Mouse (Mus musculus) midbrain, embryonic 15.5 days (tissue): ENCODE measurements around the gene Acat2. TPM values are rescaled to one million over a fixed set of nuclear protein-coding genes. Genes with fewer than 3 reads are reported as not detected.
"Not testable (repeated sequence)": the region's sequence is repeated elsewhere in the genome, so short reads cannot be mapped to it uniquely, and the experiment has no call there.

Experiments used
- ATAC-seq: fragments of 200-750 bp; cut with Nextera tagmentation; replicated peaks from 2 replicates; pipeline ENCODE4 v1.8.0; 2017; ENCODE audit warnings: moderate TSS enrichment
- H3K27ac ChIP-seq: fragments of 300-500 bp; sonication (generic); 2 replicates; pipeline ENCODE4 v1.5.1; 2015; ENCODE audit warnings: mild to moderate bottlenecking, inconsistent platforms
- H3K27me3 ChIP-seq: fragments of 300-500 bp; sonication (generic); replicated peaks from 2 replicates; pipeline ENCODE4 v1.6.1; 2015; ENCODE audit warnings: inconsistent platforms
- H3K36me3 ChIP-seq: fragments of 300-500 bp; sonication (generic); replicated peaks from 2 replicates; pipeline ENCODE4 v1.6.1; 2015; ENCODE audit warnings: inconsistent platforms
- H3K4me1 ChIP-seq: fragments of 300-500 bp; sonication (generic); 2 replicates; pipeline ENCODE4 v1.6.1; 2015; ENCODE audit warnings: inconsistent platforms
- H3K4me2 ChIP-seq: fragments of 300-500 bp; sonication (generic); 2 replicates; pipeline ENCODE4 v1.6.1; 2015; ENCODE audit warnings: inconsistent platforms, mild to moderate bottlenecking, moderate library complexity
- H3K4me3 ChIP-seq: fragments of 300-500 bp; sonication (generic); 2 replicates; pipeline ENCODE4 v1.5.1; 2015; ENCODE audit warnings: mild to moderate bottlenecking, inconsistent platforms
- H3K9ac ChIP-seq: fragments of 300-500 bp; sonication (generic); 2 replicates; pipeline ENCODE4 v1.6.1; 2015; ENCODE audit warnings: mild to moderate bottlenecking, inconsistent platforms
- H3K9me3 ChIP-seq: fragments of 300-500 bp; sonication (generic); 2 replicates; pipeline ENCODE4 v1.6.1; 2016; ENCODE audit warnings: inconsistent platforms
- WGBS: fragments of 180-500 bp; shearing (Covaris S2); methylation state at CpG from one replicate; pipeline ENCODE4 v1.1.7; 2015; ENCODE audit warnings: mixed read lengths; 5-methylcytosine and 5-hydroxymethylcytosine counted together
- polyA plus RNA-seq: library from polyadenylated mRNA; unstranded; fragments of >200 nt; fragmentation: Nextera tagmentation; extraction: Ambion mirVana; gene quantifications from 2 replicates; pipeline ENCODE4 v1.2.1, GENCODE M21; 2015

Gene Acat2
- polyA plus RNA-seq, 1 experiment from 2014 or later = 346 TPM

DNA sequence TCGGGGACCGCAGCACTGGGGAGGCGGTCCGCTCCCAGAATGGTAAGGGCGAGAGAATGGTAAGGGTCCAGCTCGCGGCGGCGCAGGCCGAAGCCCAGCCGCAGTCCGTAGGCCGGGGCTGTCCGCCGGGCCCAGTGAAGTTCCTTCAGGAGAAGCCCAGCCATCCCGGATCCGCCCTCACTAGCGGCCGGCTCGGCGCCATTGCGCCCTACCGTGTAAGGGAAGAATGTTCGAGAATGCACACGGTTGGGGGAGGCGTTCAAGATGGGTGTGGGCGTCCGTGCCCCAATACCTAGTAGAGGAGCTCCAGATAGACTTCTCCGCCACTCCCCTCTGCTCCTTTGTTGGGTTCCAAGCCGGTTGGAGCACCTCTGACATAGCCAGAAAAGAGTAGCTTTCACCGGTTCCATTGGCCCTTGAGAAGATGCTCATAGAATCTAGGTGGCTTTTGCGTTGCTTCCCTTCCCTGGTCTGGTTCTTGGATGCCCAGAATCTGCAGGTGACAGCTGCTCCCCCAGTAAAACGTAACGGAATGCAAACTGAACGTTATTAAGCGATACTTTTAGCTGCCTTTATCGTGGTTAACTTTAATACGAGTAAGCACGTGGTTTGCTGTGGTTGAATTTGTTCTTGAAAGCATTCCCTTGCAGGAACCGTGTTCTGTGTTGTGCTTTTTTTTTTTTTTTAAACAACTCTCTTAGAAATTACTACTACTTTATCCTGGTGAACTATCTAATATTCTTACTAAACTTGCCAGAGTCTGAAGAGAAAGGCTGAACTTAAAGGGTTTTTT lies 43.8 kb downstream of the Acat2 start:
- Histone ChIP-seq H3K4me2 (peak overlapping the region; percentile 64), H3K27me3 (no peaks in the 10 kb centered on the region), H3K9ac (peak overlapping the region; percentile 84), H3K27ac (peak overlapping the region; percentile 86), H3K4me3 (peak overlapping the region; percentile 62), H3K9me3 (no peaks in the 10 kb centered on the region), H3K4me1 (peaks cover 21% of the 10 kb centered on the region), H3K36me3 (peaks cover 43% of the 10 kb centered on the region)
- WGBS = under 1% methylated on average over 40 of the region's 40 CpGs
- peak; percentile 73 for ATAC-seq

DNA sequence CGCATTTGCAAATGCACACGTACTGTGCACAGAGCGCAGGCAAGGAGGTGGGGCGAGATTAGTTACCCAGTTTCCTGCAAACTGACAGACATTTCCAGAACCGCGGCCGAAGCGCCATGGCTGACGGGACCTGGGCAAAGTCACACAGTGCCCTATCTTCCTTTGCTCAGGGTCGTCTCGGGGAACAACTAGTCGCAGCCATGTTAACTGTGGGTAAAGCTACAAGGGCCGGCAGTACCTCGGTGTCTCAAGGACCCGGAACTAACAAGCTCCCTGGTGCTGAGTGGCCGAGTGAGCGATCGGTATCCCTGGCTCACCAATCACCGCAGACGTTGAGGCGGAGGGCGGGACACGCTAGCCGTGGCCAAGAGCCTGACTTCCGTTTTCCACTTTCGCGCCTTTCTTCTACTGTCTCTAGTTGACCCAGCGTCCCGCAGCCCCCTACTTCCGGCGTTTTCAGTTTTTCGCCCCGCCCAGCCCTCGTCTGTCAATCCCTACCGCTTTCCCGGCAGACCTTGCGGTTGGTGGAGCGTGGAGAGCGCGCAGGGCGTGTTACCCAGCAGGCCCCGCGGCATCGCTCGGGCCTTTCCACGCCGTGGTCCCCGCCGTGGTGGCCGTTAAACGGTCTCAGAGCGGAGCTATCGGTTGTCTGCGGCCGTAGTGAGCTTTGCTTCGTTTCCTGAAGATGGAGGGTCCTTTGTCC lies 44.5 kb downstream of the Acat2 start, which contains the start of gene Mrpl18:
TSS of gene Mrpl18 (minus strand) at position 465 of the 703 bp plus-strand sequence.
- H3K36me3 ChIP-seq = peaks cover 39% of the 10 kb centered on the region
- H3K9ac ChIP-seq = peak within 1 kb of the TSS; percentile 84
- no peaks in the 10 kb centered on the region for H3K9me3 ChIP-seq
- whole genome bisulfite sequencing = under 1% methylated on average over 56 of the region's 56 CpGs
- peak; percentile 99 for ATAC-seq
- H3K4me3 ChIP-seq = peak within 1 kb of the TSS; percentile 62
- H3K27ac ChIP-seq = peak within 1 kb of the TSS; percentile 86
- peaks cover 21% of the 10 kb centered on the region for H3K4me1 ChIP-seq
- H3K27me3 ChIP-seq = no peaks in the 10 kb centered on the region
- H3K4me2 ChIP-seq = peak within 1 kb of the TSS; percentile 79

DNA sequence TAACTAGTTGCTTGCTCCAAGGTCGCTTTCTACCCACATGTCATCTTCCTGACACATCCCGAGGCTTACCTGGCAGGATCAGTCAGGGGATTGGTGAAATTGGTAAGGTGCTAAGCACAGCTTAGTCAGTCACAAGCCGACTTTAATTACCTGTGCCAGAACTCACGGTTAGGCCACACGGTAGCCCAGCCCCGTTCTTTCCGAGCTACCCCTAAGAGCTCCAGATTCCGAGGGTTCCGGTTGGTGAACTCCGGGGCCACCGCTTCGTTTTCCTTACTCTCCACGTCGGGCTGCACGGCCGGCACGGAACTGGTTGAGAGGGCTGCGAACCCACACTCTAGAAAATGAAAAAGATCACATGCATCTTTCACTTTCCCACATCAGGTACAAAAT lies 45.1 kb downstream of the Acat2 start, which contains the start of gene Tcp1:
TSS of gene Tcp1 (plus strand) at position 214 of the 393 bp plus-strand sequence.
- Histone ChIP-seq H3K27me3 (no peaks in the 10 kb centered on the region), H3K4me1 (peaks cover 21% of the 10 kb centered on the region), H3K36me3 (peaks cover 39% of the 10 kb centered on the region), H3K9me3 (no peaks in the 10 kb centered on the region), H3K27ac (peak within 1 kb of the TSS; percentile 86), H3K4me2 (peak within 1 kb of the TSS; percentile 79), H3K9ac (peak within 1 kb of the TSS; percentile 84), H3K4me3 (peak within 1 kb of the TSS; percentile 62)
- ATAC-seq = peak; percentile 11
- 2% methylated on average over 18 of the region's 18 CpGs for WGBS

DNA sequence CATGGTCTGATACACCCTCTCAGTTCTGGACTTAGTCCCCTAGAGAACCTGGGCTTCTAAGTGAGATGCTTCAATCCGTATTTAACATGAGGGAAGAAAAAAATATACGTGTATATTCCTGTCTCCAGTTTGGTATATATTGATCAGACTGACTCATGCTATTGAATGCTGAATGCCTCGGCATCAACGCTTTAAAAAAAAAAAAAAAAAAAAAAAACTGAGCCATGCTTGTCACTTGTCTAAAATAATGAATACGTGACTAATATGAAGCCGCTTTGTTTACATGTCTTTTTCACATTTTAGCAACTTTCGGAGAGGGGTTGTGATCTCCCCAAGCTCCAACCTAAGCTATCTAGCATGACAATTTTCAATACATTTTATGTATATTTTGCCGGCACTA lies 50.2 kb downstream of the Acat2 start:
- no peak overlapping the region for H3K4me2 ChIP-seq
- H3K4me3 ChIP-seq = no peak overlapping the region
- H3K27ac ChIP-seq = no peak overlapping the region
- WGBS = 88% methylated on average over 8 of the region's 8 CpGs
- no peaks in the 10 kb centered on the region for H3K27me3 ChIP-seq
- H3K9me3 ChIP-seq = no peaks in the 10 kb centered on the region
- peaks cover 8% of the 10 kb centered on the region for H3K4me1 ChIP-seq
- ATAC-seq = no peak
- peaks cover 38% of the 10 kb centered on the region; the same call in 1 of the 2 replicates for H3K36me3 ChIP-seq
- H3K9ac ChIP-seq = no peak overlapping the region

DNA sequence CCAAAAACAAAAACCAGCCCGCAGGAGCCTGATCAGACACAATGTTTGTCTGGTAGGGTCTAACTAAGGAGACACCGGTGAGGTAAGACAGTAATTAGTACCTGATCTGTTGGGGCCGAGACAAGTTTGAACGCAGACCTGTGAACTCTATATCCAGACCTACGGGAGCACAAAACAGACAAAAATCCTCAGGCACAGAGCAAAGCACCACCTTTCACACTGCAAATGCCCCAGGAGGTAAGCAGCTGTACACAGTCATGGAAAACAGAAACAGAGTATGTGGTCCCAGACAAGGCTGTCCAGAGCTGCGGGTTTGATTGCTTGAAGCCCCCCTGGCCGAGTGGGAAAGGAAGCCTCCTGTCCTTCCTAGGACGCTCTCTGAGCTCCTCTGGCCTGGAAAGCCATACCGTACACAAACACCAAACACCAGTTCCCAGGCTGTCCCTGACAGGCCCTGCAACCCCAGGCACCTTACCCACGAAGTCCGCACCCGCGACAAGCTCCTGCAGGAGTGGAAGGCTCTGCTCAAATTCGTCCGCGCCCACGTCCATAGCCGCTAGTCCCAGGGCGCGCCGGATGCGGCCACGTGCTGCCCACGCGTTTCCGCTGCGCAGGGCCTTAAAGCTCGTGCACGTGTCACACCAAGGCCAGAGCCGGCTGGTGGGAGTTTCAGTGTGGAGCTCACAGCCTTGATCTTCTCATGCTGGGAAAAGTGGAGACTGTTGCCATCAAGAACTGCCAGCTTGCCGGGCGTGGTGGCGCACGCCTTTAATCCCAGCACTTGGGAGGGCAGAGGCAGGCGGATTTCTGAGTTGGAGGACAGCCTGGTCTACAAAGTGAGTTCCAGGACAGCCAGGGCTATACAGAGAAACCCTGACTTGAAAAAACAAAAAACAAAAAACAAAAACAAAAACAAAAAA lies 50.9 kb downstream of the Acat2 start, which contains the start of gene Pnldc1:
TSS of gene Pnldc1 (minus strand) at position 870 of the 920 bp plus-strand sequence.
- no peaks in the 10 kb centered on the region for H3K27me3 ChIP-seq
- 76% methylated on average over 35 of the region's 35 CpGs for WGBS
- no peak within 1 kb of the TSS for H3K9ac ChIP-seq
- no peak within 1 kb of the TSS for H3K27ac ChIP-seq
- H3K36me3 ChIP-seq = peaks cover 38% of the 10 kb centered on the region; the same call in 1 of the 2 replicates
- H3K9me3 ChIP-seq = no peaks in the 10 kb centered on the region
- H3K4me1 ChIP-seq = peaks cover under 1% of the 10 kb centered on the region; the same call in 1 of the 2 replicates
- no peak within 1 kb of the TSS for H3K4me2 ChIP-seq
- no peak for ATAC-seq
- H3K4me3 ChIP-seq = no peak within 1 kb of the TSS

DNA sequence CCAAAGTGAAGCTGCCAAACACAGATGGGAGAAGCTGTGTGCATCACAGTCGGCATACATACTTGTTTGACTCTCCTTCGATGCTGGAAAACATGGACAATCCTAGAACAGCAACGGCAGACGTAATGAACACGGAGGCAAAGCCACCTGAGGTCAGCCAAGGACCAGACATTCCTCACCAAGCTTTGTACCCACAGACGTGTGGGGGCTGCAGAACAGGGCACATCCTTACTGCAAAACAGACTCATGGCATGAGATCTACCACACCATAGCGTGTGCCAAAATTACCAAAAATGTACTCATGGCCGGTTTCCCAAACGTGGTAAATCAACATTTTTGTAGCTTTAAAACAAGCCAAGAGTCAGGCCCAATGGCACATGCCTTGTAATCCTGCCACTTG lies 54.1 kb downstream of the Acat2 start:
- H3K27me3 ChIP-seq = no peaks in the 10 kb centered on the region
- no peak overlapping the region for H3K27ac ChIP-seq
- H3K9ac ChIP-seq = no peak overlapping the region
- H3K36me3 ChIP-seq = peaks cover 20% of the 10 kb centered on the region; the same call in 1 of the 2 replicates
- ATAC-seq = no peak
- no peak overlapping the region for H3K4me3 ChIP-seq
- no peaks in the 10 kb centered on the region for H3K9me3 ChIP-seq
- WGBS = 91% methylated on average over 9 of the region's 9 CpGs
- H3K4me1 ChIP-seq = no peaks in the 10 kb centered on the region
- H3K4me2 ChIP-seq = no peak overlapping the region

DNA sequence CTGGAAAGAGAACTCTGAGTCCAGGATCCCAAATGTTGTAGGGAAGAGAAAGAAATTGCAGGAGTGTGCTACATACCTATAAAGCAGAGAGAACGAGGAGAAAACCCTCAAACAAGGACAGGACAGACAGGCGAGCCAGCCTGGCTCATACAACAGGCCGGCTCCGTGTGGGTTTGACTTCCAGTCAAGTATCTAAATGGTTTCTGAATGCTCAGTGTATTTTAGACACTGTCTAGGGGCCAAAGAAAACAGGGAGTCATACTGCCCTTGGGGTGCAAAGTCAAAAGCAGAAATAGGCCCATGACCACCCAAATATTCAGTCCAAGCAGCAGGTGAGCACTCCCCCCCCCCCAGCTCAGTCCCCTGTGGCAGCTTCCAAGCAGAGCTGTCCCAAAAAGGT lies 54.7 kb downstream of the Acat2 start:
- Histone ChIP-seq H3K4me3 (no peak overlapping the region), H3K27ac (no peak overlapping the region), H3K9me3 (no peaks in the 10 kb centered on the region), H3K4me2 (no peak overlapping the region), H3K9ac (no peak overlapping the region), H3K27me3 (no peaks in the 10 kb centered on the region), H3K36me3 (peaks cover 16% of the 10 kb centered on the region; the same call in 1 of the 2 replicates), H3K4me1 (no peaks in the 10 kb centered on the region)
- ATAC-seq = no peak
- WGBS = 91% methylated on average over 4 of the region's 4 CpGs

DNA sequence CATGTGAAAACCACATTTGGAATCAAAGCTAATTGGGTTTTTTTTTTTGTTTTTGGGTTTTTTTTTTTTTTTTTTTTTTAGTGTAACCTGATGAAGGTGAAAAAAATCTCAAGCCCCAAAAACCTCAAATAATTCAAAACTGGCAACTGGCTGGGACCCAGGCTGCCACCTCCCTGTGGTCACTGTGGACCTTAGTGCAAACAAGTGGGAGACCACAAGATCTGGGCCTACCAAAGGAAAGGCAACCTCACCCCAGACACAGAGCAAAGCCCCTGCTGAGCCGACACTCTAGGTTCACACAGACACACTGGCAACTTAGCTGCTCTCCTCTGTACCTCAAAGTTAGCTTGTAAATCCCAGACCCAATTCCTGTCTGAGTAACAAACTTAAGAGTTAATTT lies 56.2 kb downstream of the Acat2 start:
- H3K9me3 ChIP-seq = no peaks in the 10 kb centered on the region
- H3K9ac ChIP-seq = no peak overlapping the region
- ATAC-seq = no peak
- 83% methylated on average over 1 of the region's 1 CpGs for WGBS
- no peaks in the 10 kb centered on the region for H3K27me3 ChIP-seq
- H3K36me3 ChIP-seq = 0 out of 2 replicates have a peak, but pooled peaks cover 11% of the 10 kb centered on the region
- H3K4me3 ChIP-seq = no peak overlapping the region
- H3K27ac ChIP-seq = no peak overlapping the region
- H3K4me1 ChIP-seq = no peaks in the 10 kb centered on the region
- H3K4me2 ChIP-seq = no peak overlapping the region

DNA sequence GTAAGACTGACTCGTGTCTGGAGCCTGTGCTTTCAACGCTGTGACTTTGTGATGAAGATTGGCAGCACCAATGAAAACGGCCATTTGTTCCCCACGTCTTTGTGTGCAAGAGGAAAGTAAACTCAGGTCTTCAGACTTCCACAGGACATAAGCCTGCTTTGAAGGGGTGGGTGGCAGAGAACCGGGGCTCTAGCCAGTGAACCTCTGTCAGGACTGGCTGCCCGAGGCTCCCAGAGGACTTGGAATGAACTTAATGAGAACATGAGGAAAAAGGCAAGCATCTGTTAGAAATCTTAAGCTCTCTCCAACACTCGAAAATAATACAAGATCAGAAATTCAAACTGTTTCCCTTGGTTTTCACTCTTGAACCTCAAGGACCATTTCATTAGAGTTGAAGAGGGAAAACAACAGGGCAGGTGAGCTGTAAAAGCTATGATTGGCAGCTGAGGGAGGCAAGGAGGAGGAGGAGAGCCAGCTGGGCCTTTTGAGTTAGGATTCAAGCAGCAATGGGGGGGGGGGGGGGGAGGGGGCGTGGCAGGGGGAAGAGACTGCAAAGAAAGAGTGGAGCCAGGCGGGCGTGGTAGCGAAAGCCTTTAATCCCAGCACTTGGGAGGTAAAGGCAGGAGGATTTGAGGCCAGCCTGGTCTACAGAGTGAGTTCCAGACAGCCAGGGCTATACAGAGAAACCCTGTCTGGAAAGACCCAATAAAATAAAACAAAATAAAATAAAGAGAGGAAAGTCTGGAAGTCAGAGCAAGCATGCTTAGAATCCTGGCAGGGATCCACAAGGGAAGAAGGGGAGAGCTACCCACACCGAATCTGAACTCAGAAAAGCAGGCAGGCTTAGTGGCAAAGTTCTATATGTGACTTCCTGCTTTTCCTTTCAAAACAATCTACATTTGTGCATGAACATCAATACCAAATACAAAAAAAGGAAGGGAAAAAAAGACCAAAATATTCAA lies 56.9 kb downstream of the Acat2 start:
- Histone ChIP-seq H3K4me3 (no peak overlapping the region), H3K9me3 (no peaks in the 10 kb centered on the region), H3K27me3 (no peaks in the 10 kb centered on the region), H3K4me1 (no peaks in the 10 kb centered on the region), H3K36me3 (0 out of 2 replicates have a peak, but pooled peaks cover 6% of the 10 kb centered on the region), H3K9ac (no peak overlapping the region), H3K4me2 (no peak overlapping the region), H3K27ac (no peak overlapping the region)
- 11% methylated on average over 11 of the region's 12 CpGs for WGBS
- no peak for ATAC-seq

DNA sequence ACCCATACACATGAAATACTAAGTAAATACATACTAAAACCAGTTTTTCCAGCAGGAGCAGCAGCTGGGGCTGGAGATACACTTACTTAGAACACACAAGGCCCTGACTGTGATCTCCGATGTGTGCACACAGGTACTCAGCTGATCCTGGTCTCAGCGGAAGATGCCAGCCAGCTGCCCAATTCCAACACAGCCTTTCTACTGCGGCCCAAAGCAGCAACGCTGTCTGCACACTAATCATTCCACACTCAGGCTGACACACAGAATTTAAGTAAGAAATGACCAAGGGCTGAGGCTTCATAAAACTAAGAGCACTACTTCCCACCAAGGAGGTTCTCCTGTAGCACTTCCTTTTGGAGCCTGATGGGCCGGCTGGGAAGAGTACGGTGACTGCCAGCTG lies 58.3 kb downstream of the Acat2 start:
- no peak for ATAC-seq
- 0 out of 2 replicates have a peak, but pooled peaks cover 6% of the 10 kb centered on the region for H3K36me3 ChIP-seq

DNA sequence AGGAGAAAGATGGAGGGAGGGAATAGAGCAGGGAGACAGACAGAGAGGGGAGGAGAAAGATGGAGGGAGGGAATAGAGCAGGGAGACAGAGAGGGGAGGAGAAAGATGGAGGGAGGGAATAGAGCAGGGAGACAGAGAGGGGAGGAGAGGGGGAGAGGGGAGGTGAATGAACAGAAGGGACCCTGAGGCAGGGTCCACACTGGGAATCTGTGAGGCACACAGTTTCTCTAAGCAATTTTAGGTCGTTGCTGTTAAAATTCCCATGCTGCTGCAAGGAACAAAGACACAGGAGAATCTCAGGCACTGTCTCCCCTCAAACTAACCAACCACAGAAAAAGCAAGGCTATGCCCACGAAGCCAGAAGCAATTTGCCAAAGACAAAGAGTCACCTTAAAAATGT lies 61.9 kb downstream of the Acat2 start:
- WGBS = 26% methylated on average over 2 of the region's 2 CpGs
- peak overlapping the region; percentile 74 for H3K27ac ChIP-seq
- 0 out of 2 replicates have a peak, but pooled peaks have one; percentile 8 for ATAC-seq
- not testable (repeated sequence) for H3K36me3 ChIP-seq, H3K4me2 ChIP-seq, H3K27me3 ChIP-seq, H3K9me3 ChIP-seq, H3K4me1 ChIP-seq, H3K9ac ChIP-seq, H3K4me3 ChIP-seq

More for the DNA sequence above, 58.3 kb downstream of the Acat2 start:
- no peaks in the 10 kb centered on the region for H3K27me3 ChIP-seq
- 93% methylated on average over 6 of the region's 6 CpGs for WGBS
- no peak overlapping the region for H3K4me2 ChIP-seq
- H3K9ac ChIP-seq = no peak overlapping the region
- H3K27ac ChIP-seq = no peak overlapping the region
- no peaks in the 10 kb centered on the region for H3K4me1 ChIP-seq
- H3K4me3 ChIP-seq = no peak overlapping the region
- H3K9me3 ChIP-seq = no peaks in the 10 kb centered on the region
